In the genomic region with DNA sequence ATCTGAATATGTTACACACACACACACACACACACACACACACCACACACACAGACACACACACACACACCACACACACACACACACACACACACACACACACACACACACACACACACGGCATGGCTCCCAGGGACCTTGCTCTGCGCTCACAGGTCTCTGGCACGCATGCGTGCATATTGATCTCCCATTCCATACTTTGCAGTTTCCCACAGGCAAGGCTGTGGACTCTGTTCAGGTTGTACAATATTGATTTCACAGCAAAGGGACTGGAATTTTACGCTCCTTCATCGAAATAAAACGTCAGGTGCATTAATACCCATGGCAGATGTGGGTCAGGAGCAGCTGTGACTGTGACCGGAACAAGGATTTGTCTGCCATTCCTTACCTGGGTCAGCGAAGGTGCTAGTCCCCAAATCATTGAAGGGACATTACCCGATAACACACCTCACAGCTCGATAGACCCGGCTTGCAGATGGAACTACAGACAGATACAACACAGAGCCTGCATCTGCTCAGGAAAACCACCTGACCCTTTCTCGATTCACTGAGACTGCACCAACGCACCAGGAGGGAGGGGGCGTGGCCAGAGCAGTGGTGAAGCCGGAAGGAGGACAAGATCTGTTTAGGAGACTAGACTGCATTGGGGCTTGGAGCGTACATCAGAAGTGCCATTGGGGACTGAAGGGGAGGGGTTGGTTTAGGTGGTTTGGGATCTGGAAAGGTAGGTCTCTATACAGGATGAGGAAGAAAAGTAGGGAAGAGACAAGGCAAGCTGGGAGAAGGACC, we compare ENCODE assay signal across 17 mouse cellular contexts.
DNase-seq lines count a peak whose midpoint lies in the region; ATAC-seq and TF ChIP-seq lines count a peak whose summit lies in the region.
"Had no signal": no experiment of that assay in that cellular context is flagged by ENCODE, and none has a peak within 500 bp of the region (broad histone marks: within the 10 kb centered on the region; RNA-seq: fewer than 3 reads in every experiment).

No protein-coding gene starts in this region.

- H3K27ac ChIP-seq in kidney, embryonic 15.5 days = no peak overlapping the region
- no peak overlapping the region for H3K27ac ChIP-seq in CH12.LX (ENCODE audit: insufficient read depth, low read depth)
- H3K27ac ChIP-seq in midbrain, postnatal 0 days (ENCODE audit: low read depth, low read length) = no peak overlapping the region
- H3K27ac ChIP-seq: forebrain, embryonic 15.5 days; hindbrain, embryonic 14.5 days; kidney, postnatal 0 days; midbrain, embryonic 15.5 days had no signal

- H3K4me3 ChIP-seq in kidney, embryonic 15.5 days (replicated peaks) = no peak overlapping the region
- no peak overlapping the region for H3K4me3 ChIP-seq in CH12.LX (replicated peaks in 1 of 3; ENCODE audit: low read depth in 2 of 3, low read length in 2 of 3, poor library complexity in 1 of 3)
- no peak overlapping the region for H3K4me3 ChIP-seq in midbrain, postnatal 0 days (ENCODE audit: low read depth, low read length)
- H3K4me3 ChIP-seq: forebrain, embryonic 15.5 days; midbrain, embryonic 15.5 days had no signal

- no peaks in the 10 kb centered on the region for H3K9me3 ChIP-seq in kidney, embryonic 15.5 days (replicated peaks)
- H3K9me3 ChIP-seq in CH12.LX (replicated peaks; ENCODE audit: low read length) = no peaks in the 10 kb centered on the region
- H3K9me3 ChIP-seq in midbrain, postnatal 0 days (ENCODE audit: low read length) = no peaks in the 10 kb centered on the region
- H3K9me3 ChIP-seq: forebrain, embryonic 15.5 days; midbrain, embryonic 15.5 days had no signal

- dilution Hi-C loops in CH12.LX (cut with MboI; ENCODE audit: extremely low pct_ligation_motif_present, extremely low pct_unique_long_range_greater_than_20kb, low sequenced_read_pairs) = no loop called here

- no peak overlapping the region for H3K9ac ChIP-seq in kidney, embryonic 15.5 days
- H3K9ac ChIP-seq in CH12.LX (ENCODE audit: insufficient read depth, low read depth) = no peak overlapping the region
- no peak overlapping the region for H3K9ac ChIP-seq in midbrain, postnatal 0 days (replicated peaks; ENCODE audit: low read length, poor library complexity, severe bottlenecking)
- H3K9ac ChIP-seq: forebrain, embryonic 15.5 days; hindbrain, embryonic 14.5 days; midbrain, embryonic 15.5 days had no signal

- TF ChIP-seq EP300 in CH12.LX (IDR thresholded peaks at IDR 0.05; ENCODE audit: low read length) = no peak

- no peaks in the 10 kb centered on the region for H3K27me3 ChIP-seq in kidney, embryonic 15.5 days
- peaks cover 45% of the 10 kb centered on the region for H3K27me3 ChIP-seq in CH12.LX (replicated peaks)
- no peaks in the 10 kb centered on the region for H3K27me3 ChIP-seq in midbrain, postnatal 0 days (ENCODE audit: insufficient read depth, low read length)
- H3K27me3 ChIP-seq: forebrain, embryonic 15.5 days; midbrain, embryonic 15.5 days had no signal

- in situ Hi-C loops in CH12.LX (cut with MboI; ENCODE audit: low pct_ligation_motif_present, low pct_unique_long_range_greater_than_20kb, low sequenced_read_pairs) = no loop called here

- no peaks in the 10 kb centered on the region for H3K79me2 ChIP-seq in CH12.LX (replicated peaks; ENCODE audit: control insufficient read depth, extremely low read depth, insufficient read depth, poor library complexity, severe bottlenecking)

- no peak for ATAC-seq in kidney, embryonic 15.5 days (replicated peaks; ENCODE audit: low FRiP score)
- no peak for ATAC-seq in megakaryocyte progenitor cell, adult 5-6 weeks (replicated peaks; ENCODE audit: poor library complexity)
- ATAC-seq in midbrain, postnatal 0 days (ENCODE audit: low FRiP score) = no peak
- ATAC-seq: activated CD4-positive, CD25-positive, alpha-beta regulatory T cell, adult 4 months; forebrain, embryonic 15.5 days; midbrain, embryonic 15.5 days had no signal

- H3K4me2 ChIP-seq in kidney, embryonic 15.5 days = no peak overlapping the region
- no peak overlapping the region for H3K4me2 ChIP-seq in CH12.LX (ENCODE audit: insufficient read depth, low read depth, poor library complexity, severe bottlenecking)
- no peak overlapping the region for H3K4me2 ChIP-seq in midbrain, postnatal 0 days (ENCODE audit: low read depth, low read length, poor library complexity, severe bottlenecking)
- H3K4me2 ChIP-seq: forebrain, embryonic 15.5 days; hindbrain, embryonic 14.5 days; midbrain, embryonic 15.5 days had no signal

- no peak for TF ChIP-seq POLR2A in CH12.LX (IDR thresholded peaks at IDR 0.05; ENCODE audit: low read depth, low read length)

- peak; percentile 29 for DNase-seq in kidney, postnatal 10 days
- DNase-seq in CH12.LX (ENCODE audit: extremely low read depth) (no peak), ZHBTc4 (ENCODE audit: low read depth, low spot score) (peak; percentile 81)
- peak; percentile 9 for DNase-seq in naive thymus-derived CD4-positive, alpha-beta T cell, adult 2 months (ENCODE audit: low read depth)
- DNase-seq in layer of hippocampus, postnatal 10 days (ENCODE audit: low spot score in 2 of 2) = no peak
- DNase-seq in midbrain, postnatal 0 days (ENCODE audit: low spot score) = no peak
- DNase-seq: cerebellum, adult 9-11 months; layer of hippocampus, adult 9-11 months; lung, adult 18-20 months; lung, postnatal 36 days had no signal

- H3K4me1 ChIP-seq in kidney, embryonic 15.5 days = peaks cover 45% of the 10 kb centered on the region
- no peaks in the 10 kb centered on the region for H3K4me1 ChIP-seq in CH12.LX (ENCODE audit: control insufficient read depth in 1 of 2, insufficient read depth in 2 of 2)
- peaks cover 4% of the 10 kb centered on the region; the same call in 1 of the 2 replicates for H3K4me1 ChIP-seq in midbrain, postnatal 0 days (ENCODE audit: insufficient read depth, low read length)

- TF ChIP-seq RAD21 in CH12.LX (IDR thresholded peaks at IDR 0.05; ENCODE audit: low read depth, low read length) = no peak

- H3K36me3 ChIP-seq in kidney, embryonic 15.5 days = no peaks in the 10 kb centered on the region
- H3K36me3 ChIP-seq in CH12.LX (replicated peaks in 1 of 2; ENCODE audit: control insufficient read depth in 1 of 2, insufficient read depth in 1 of 2, low read length in 1 of 2) = no peaks in the 10 kb centered on the region
- no peaks in the 10 kb centered on the region for H3K36me3 ChIP-seq in midbrain, postnatal 0 days (ENCODE audit: insufficient read depth, low read length)
- H3K36me3 ChIP-seq: forebrain, embryonic 15.5 days; midbrain, embryonic 15.5 days had no signal

- TF ChIP-seq CTCF in CH12.LX (conservative IDR thresholded peaks at IDR 0.05 in 1 of 2, IDR thresholded peaks at IDR 0.05 in 1 of 2; ENCODE audit: low read depth in 2 of 2, low read length in 2 of 2) = no peak
- no peak for TF ChIP-seq CTCF in midbrain, postnatal 0 days (IDR thresholded peaks at IDR 0.05)

- WGBS in kidney, embryonic 15.5 days = 80% methylated on average over 17 of the region's 17 CpGs
- 67% methylated on average over 17 of the region's 17 CpGs for WGBS in midbrain, postnatal 0 days

TF ChIP-seq in CH12.LX, 34 proteins besides CTCF, POLR2A, EP300 and RAD21:
- TF ChIP-seq ELF1 (IDR thresholded peaks at IDR 0.05; ENCODE audit: low read depth, low read length) (0 out of 2 replicates have a peak, but pooled peaks have one; percentile 11), SMC3 (IDR thresholded peaks at IDR 0.05; ENCODE audit: low read depth, low read length) (no peak)

Comparison
In these comparisons a context has a peak if more than half of its experiments do, and no peak if none do; other contexts are left out.
1. DNase-seq: peak in kidney, postnatal 10 days (single experiment), ZHBTc4 (single experiment) and naive thymus-derived CD4-positive, alpha-beta T cell, adult 2 months (single experiment); none in CH12.LX (single experiment), layer of hippocampus, postnatal 10 days (0 of 2) and midbrain, postnatal 0 days (single experiment).